Mouse (Mus musculus) kidney, adult 2 months (tissue): ENCODE data around the gene Gm20695.

ENCODE experiments used
- CTCF ChIP-seq: fragments of 200-500 bp; conservative IDR thresholded peaks from 2 replicates; pipeline ENCODE4 v1.5.1; 2011; ENCODE audit warnings: low read depth, mild to moderate bottlenecking, control low read depth, low read length, moderate library complexity, mixed read lengths; ENCODE audit not compliant: insufficient read depth, insufficient read length
- POLR2A ChIP-seq: fragments of 200-500 bp; IDR thresholded peaks from one replicate; pipeline ENCODE4 v1.6.1; 2011; ENCODE audit warnings: low read depth, low read length, control low read depth

DNA sequence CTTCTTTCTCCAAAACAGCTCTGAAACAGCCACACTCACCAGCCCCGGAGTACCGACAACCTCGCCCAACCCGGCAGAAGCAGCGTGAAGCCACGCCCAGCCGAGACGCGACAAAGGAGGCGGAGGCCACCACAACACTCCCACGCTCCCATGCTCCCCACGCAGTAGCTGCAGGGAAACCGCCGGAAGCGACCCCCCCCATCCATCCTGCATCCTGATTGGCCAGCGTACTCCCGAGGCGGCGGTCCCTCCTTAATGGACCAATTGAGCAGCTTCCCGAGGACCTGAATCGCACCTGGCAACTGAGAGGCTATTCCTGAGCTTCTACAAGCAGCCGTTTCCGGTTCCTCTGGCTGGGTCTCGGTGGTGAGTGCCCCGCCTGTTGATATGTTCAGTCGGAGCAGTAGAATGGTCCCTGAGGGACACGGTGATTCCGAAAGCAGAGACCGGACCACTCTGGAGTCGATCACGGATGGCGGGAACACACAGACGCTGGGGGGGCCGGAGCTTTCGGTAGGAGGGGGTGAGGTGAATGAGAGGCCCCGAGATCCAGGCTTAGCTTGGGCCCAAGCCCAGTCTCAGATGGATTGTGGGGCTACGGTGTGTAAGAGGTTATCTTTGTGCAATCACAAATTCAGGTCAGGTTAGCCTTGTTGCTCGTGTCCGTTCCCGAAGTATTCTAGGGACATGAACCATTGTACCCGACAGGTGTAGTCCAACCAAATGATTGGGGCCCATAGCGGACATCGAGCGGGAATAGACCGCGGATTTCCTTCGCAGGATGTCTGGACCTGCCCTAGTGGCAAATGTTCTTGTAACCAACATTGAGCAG is 12.0 kb upstream of the Gm20695 start, which contains the start of gene Naa60:
- no peak for TF ChIP-seq POLR2A
- no peak for TF ChIP-seq CTCF
